Mouse (Mus musculus) spleen, adult 2 months (tissue): ENCODE measurements around the gene Prdm12.

ENCODE experiments used
- CTCF ChIP-seq: fragments of 200-500 bp; IDR thresholded peaks from 2 replicates; pipeline ENCODE4 v1.5.1; 2011; ENCODE audit warnings: mild to moderate bottlenecking, inconsistent platforms; ENCODE audit not compliant: insufficient read depth, insufficient read length, insufficient replicate concordance; ENCODE audit errors: extremely low read depth
- POLR2A ChIP-seq: fragments of 200-500 bp; IDR thresholded peaks from 2 replicates; pipeline ENCODE4 v1.6.1; 2011; ENCODE audit warnings: low read depth, low read length, inconsistent platforms

GRCm38 (mm10) chr2:31689045-31689444 lies 49.2 kb downstream of the Prdm12 start:
- TF ChIP-seq POLR2A (no peak), CTCF (no peak)
